Mouse (Mus musculus): ENCODE measurements around the gene Gsta4. TPM values are rescaled to one million over a fixed set of nuclear protein-coding genes. Genes with fewer than 3 reads are reported as not detected.
"Not testable (repeated sequence)": the region's sequence is repeated elsewhere in the genome, so short reads cannot be mapped to it uniquely, and the experiment has no call there.

The Gsta4 gene
- polyA plus RNA-seq, 1 experiment, result 28.1 TPM

DNA sequence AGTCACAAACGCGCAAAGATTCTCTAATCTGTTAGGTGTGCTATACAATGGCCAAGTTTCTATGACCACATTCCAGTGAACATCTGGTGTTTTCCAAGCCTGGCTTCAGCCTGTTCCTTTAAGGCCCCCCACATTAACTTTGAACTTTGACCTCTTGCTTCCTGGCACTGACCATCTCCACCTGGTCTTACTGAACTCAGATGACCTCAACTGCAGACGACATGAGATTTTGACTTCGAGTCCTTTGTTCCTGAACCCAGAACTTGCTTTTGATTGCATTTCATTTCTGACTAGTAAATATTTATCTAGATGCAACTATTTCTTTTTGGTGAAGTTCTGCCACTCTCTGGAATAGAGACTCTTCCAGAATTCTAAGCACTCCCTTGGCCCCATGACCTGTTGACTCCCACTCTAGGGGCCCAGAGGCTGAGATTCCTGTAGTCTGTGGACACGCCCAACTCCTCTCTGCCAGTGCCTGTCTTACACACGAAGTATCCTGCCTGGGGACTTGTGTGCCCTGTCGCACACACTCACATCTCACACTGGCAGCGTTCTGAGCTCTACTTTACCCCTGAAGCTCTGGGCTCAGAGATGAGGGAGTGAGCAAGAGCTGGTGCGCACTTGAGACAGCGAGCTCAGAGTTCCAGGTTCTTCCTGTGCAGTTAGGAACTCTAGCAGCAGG lies 40.8 kb downstream of the Gsta4 start:
- Histone ChIP-seq H3K27me3 (ENCODE audit: control insufficient read depth, insufficient read depth, insufficient read length) (no peaks in the 10 kb centered on the region), H3K4me3 (no peak overlapping the region), H3ac (ENCODE audit: control insufficient read depth, insufficient read length) (no peak overlapping the region), H3K79me2 (ENCODE audit: control insufficient read depth, insufficient read depth) (no peaks in the 10 kb centered on the region), H3K36me3 (ENCODE audit: control insufficient read depth, insufficient read depth) (no peaks in the 10 kb centered on the region), H3K4me2 (ENCODE audit: low read depth) (no peak overlapping the region)
- no peak for TF ChIP-seq TCF12 (IDR thresholded peaks at IDR 0.05; ENCODE audit: insufficient read depth, poor library complexity, severe bottlenecking)
- no peak for TF ChIP-seq TCF3 (IDR thresholded peaks at IDR 0.05; ENCODE audit: insufficient read length, low read depth)
- no peak for TF ChIP-seq E2F4 (IDR thresholded peaks at IDR 0.05; ENCODE audit: insufficient read depth)

DNA sequence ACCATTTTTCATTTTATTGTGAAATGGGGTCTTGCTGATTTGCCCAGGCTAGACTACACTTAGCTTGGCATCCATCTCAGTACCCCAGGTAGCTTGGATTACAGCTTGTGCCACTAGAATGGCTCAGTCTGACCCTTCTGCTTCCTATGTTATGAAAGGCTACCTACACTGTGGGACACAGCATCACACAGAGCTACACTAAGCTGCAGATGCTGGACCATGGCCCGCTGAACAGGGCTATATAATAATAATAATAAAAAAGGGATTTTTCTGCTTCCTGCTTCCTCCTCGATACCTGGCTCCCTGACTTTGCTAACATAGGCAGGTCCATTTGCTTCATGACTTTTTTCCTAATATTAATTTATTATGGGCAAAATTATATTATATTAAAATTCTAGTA lies 41.8 kb downstream of the Gsta4 start:
- H3K79me2 ChIP-seq (ENCODE audit: control insufficient read depth, insufficient read depth), result no peaks in the 10 kb centered on the region
- no peaks in the 10 kb centered on the region for H3K27me3 ChIP-seq (ENCODE audit: control insufficient read depth, insufficient read depth, insufficient read length)
- no peaks in the 10 kb centered on the region for H3K36me3 ChIP-seq (ENCODE audit: control insufficient read depth, insufficient read depth)
- H3K4me3 ChIP-seq, result no peak overlapping the region
- H3ac ChIP-seq (ENCODE audit: control insufficient read depth, insufficient read length), result no peak overlapping the region
- H3K4me2 ChIP-seq (ENCODE audit: low read depth), result no peak overlapping the region
- TF ChIP-seq USF1 (IDR thresholded peaks at IDR 0.05; ENCODE audit: low read depth) (no peak), CEBPB (IDR thresholded peaks at IDR 0.05; ENCODE audit: insufficient read depth, poor library complexity, severe bottlenecking) (no peak)

DNA sequence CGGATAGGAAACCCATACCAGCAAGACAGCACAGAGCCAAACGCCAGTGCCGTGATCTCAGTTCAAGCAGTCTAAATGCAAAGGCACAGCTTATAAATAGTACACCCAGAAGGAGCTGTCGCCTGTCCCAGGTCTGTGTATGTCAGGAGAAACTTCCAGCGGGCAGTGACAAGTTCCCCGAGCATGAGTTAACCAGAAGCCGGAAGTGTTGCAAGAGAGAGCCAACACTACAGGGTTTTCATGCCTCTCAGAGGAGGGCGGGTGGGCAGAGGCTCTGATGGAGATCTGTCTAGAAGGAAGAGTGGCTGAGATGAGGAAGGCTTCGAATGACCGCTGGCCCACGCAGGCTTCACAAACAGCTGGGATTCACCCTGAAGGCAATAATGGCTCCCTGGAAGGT lies 42.7 kb downstream of the Gsta4 start:
- H3ac ChIP-seq (ENCODE audit: control insufficient read depth, insufficient read length), result no peak overlapping the region
- no peaks in the 10 kb centered on the region for H3K36me3 ChIP-seq (ENCODE audit: control insufficient read depth, insufficient read depth)
- H3K79me2 ChIP-seq (ENCODE audit: control insufficient read depth, insufficient read depth), result no peaks in the 10 kb centered on the region
- TF ChIP-seq MAX (IDR thresholded peaks at IDR 0.05; ENCODE audit: low read depth) (no peak), CEBPB (IDR thresholded peaks at IDR 0.05; ENCODE audit: insufficient read depth, poor library complexity, severe bottlenecking) (no peak), POLR2A (IDR thresholded peaks at IDR 0.05; ENCODE audit: insufficient read length, low read depth) (no peak), E2F4 (IDR thresholded peaks at IDR 0.05; ENCODE audit: insufficient read depth) (no peak), REST (IDR thresholded peaks at IDR 0.05; ENCODE audit: insufficient read depth, insufficient read length) (no peak)
- no peak overlapping the region for H3K4me3 ChIP-seq
- H3K27me3 ChIP-seq (ENCODE audit: control insufficient read depth, insufficient read depth, insufficient read length), result no peaks in the 10 kb centered on the region
- no peak overlapping the region for H3K4me2 ChIP-seq (ENCODE audit: low read depth)

DNA sequence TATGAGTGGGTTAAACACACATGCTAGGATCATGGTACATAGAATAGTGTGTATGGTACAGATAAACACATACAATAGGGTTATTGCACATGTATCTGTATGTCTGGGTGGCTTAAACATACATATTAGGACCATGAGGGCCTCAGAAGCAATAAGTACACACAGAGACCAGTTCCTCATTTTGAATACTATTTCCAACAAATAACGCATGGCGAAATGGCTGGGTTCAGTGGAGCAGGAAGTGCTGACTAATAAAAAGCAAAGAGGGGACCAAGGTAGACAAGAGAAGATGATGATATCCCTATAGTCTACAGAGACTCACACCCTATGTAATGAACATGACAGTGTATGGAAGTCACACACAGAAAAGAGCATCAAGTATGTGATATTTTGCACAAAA lies 45.5 kb downstream of the Gsta4 start:
- no peak overlapping the region for H3K4me3 ChIP-seq
- no peak overlapping the region for H3K4me2 ChIP-seq (ENCODE audit: low read depth)
- H3K36me3 ChIP-seq (ENCODE audit: control insufficient read depth, insufficient read depth), result no peaks in the 10 kb centered on the region
- H3ac ChIP-seq (ENCODE audit: control insufficient read depth, insufficient read length), result no peak overlapping the region
- H3K79me2 ChIP-seq (ENCODE audit: control insufficient read depth, insufficient read depth), result no peaks in the 10 kb centered on the region
- no peak for TF ChIP-seq E2F4 (IDR thresholded peaks at IDR 0.05; ENCODE audit: insufficient read depth)
- no peaks in the 10 kb centered on the region for H3K27me3 ChIP-seq (ENCODE audit: control insufficient read depth, insufficient read depth, insufficient read length)

DNA sequence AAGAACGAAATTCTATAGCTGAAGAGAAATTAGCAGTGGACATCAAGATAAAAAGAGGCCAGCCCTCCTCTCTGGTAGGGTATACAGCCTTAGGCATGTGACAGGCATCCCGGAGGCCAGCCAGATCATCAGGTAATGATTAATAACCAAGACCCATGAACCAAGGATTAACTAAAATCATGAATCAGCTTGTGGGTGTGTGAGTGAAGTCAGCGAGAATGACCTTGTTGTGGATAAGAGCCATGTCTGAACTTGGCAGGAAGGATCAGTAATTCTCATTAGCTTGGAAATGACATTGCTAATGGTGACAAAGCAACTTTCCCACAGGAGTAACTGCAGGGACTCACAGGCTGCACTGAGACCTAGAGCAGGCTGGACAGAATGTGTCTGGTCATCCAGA lies 47.1 kb downstream of the Gsta4 start:
- H3K4me2 ChIP-seq (ENCODE audit: low read depth); H3K36me3 ChIP-seq (ENCODE audit: control insufficient read depth, insufficient read depth); H3K27me3 ChIP-seq (ENCODE audit: control insufficient read depth, insufficient read depth, insufficient read length); H3ac ChIP-seq (ENCODE audit: control insufficient read depth, insufficient read length); H3K4me3 ChIP-seq; H3K79me2 ChIP-seq (ENCODE audit: control insufficient read depth, insufficient read depth): not testable (repeated sequence)

DNA sequence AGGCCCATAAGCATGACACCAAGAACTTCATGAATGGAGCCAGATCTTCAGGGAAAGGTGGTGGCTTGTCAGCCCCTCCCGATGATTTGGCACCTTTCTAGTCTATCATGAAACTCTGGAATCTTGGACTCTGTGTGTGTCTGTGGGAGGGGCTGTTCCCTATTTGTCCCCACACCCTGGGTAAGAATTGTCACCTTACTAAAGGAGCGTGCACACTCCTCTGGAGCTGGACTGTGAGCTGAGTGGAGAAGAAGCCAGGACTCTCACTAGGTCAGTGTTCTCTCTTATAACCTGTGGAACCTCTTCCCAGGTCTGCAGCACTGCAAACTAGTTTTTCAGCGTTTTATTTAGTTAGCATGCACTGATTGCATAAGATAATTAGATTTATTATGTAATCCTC lies 47.9 kb downstream of the Gsta4 start, which contains the start of gene Gsta1:
Gene Gsta1, plus strand, starts transcription at position 196 of the 400 bp plus-strand sequence.
- H3K36me3 ChIP-seq (ENCODE audit: control insufficient read depth, insufficient read depth); H3K27me3 ChIP-seq (ENCODE audit: control insufficient read depth, insufficient read depth, insufficient read length); H3ac ChIP-seq (ENCODE audit: control insufficient read depth, insufficient read length); H3K79me2 ChIP-seq (ENCODE audit: control insufficient read depth, insufficient read depth); H3K4me2 ChIP-seq (ENCODE audit: low read depth); H3K4me3 ChIP-seq: not testable (repeated sequence)

DNA sequence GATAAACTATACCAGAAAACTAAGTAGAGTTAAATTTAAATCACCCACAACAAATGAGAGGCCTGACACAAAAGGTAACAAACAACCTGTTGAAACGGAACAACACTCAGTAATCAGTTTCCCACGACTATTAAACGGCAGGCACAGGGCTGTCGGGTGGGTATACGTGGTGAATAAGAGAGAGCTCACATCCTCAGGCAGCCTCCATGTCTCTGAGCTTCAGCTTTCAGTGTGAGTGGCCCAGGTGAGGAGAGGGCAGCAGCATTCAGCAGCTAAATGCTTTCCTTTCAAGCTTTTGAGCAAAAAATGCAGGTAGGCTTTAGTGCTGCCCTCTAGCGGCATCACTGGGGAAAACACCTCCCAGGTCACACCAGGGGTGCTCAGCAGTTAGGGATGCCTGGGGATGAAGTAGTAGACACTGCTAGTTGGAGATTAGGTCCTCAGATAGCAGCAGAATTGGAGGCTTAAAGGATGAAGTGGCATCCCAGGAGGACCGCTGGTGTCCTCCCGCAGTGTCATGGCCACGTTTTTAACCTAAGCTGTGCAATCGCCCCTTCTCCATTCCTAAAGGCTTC lies 50.6 kb downstream of the Gsta4 start:
- not testable (repeated sequence) for H3K27me3 ChIP-seq (ENCODE audit: control insufficient read depth, insufficient read depth, insufficient read length); H3ac ChIP-seq (ENCODE audit: control insufficient read depth, insufficient read length); H3K79me2 ChIP-seq (ENCODE audit: control insufficient read depth, insufficient read depth); H3K36me3 ChIP-seq (ENCODE audit: control insufficient read depth, insufficient read depth); H3K4me2 ChIP-seq (ENCODE audit: low read depth); H3K4me3 ChIP-seq
